Mouse (Mus musculus) MEL (cell line): ENCODE results near the gene Ap4b1. TPM values are rescaled to one million over a fixed set of nuclear protein-coding genes. Genes with fewer than 3 reads are reported as not detected.

ENCODE experiments used
- DNase-seq: peaks from one replicate; pipeline ENCODE4 v3.0.0; 2011; ENCODE audit warnings: low read depth, low spot score
- H3K27ac ChIP-seq: 2 replicates; pipeline ENCODE4 v1.5.1; 2012; ENCODE audit warnings: low read depth, mild to moderate bottlenecking, control low read depth, low read length, moderate library complexity; ENCODE audit not compliant: control insufficient read depth
- H3K27me3 ChIP-seq, 2 experiments: fragments of 150-350 bp in 1 of 2; sonication (generic) in 1 of 2; 2 replicates each; pipeline ENCODE4 v1.6.1; 2012; ENCODE audit warnings: low read length in 2 of 2, mild to moderate bottlenecking in 2 of 2, improper control_type of control experiment in 1 of 2, moderate library complexity in 1 of 2; ENCODE audit not compliant: insufficient read depth in 2 of 2, control insufficient read depth in 1 of 2
- H3K36me3 ChIP-seq, 2 experiments: 2 replicates each; pipeline ENCODE4 v1.6.1; 2012 to 2014; ENCODE audit warnings: low read length in 2 of 2, improper control_type of control experiment in 1 of 2, inconsistent platforms in 1 of 2, mild to moderate bottlenecking in 1 of 2; ENCODE audit not compliant: insufficient read depth in 2 of 2, control insufficient read depth in 1 of 2
- H3K4me1 ChIP-seq, 2 experiments: fragments of 150-350 bp in 1 of 2; sonication (generic) in 1 of 2; 2 replicates each; pipeline ENCODE4 v1.6.1; 2012; ENCODE audit warnings: low read length in 2 of 2, improper control_type of control experiment in 1 of 2, mild to moderate bottlenecking in 1 of 2; ENCODE audit not compliant: insufficient read depth in 2 of 2, control insufficient read depth in 1 of 2
- H3K4me3 ChIP-seq, 2 experiments: fragments of 150-350 bp in 1 of 2; sonication (generic) in 1 of 2; 2 replicates each; pipeline ENCODE4 v1.5.1; 2012; ENCODE audit warnings: low read depth in 2 of 2, low read length in 2 of 2, mild to moderate bottlenecking in 2 of 2, moderate library complexity in 2 of 2, control low read depth in 1 of 2, improper control_type of control experiment in 1 of 2; ENCODE audit not compliant: control insufficient read depth in 1 of 2, insufficient read depth in 1 of 2
- H3K79me2 ChIP-seq: 2 replicates; pipeline ENCODE4 v1.6.1; 2012; ENCODE audit warnings: mild to moderate bottlenecking, low read length, moderate library complexity; ENCODE audit not compliant: control insufficient read depth, poor library complexity, insufficient read depth
- H3K9ac ChIP-seq: 2 replicates; pipeline ENCODE4 v1.6.1; 2012; ENCODE audit warnings: low read depth, mild to moderate bottlenecking, control low read depth, low read length, moderate library complexity; ENCODE audit not compliant: control insufficient read depth, poor library complexity, severe bottlenecking
- H3K9me3 ChIP-seq: fragments of 150-350 bp; sonication (generic); replicated peaks from 2 replicates; pipeline ENCODE4 v1.6.1; 2012; ENCODE audit warnings: mild to moderate bottlenecking, low read length, improper control_type of control experiment, moderate library complexity; ENCODE audit not compliant: insufficient read depth
- BHLHE40 ChIP-seq: IDR thresholded peaks from 2 replicates; pipeline ENCODE4 v1.6.1; 2012; ENCODE audit warnings: low read depth, mild to moderate bottlenecking, inconsistent platforms, low read length, improper control_type of control experiment, borderline replicate concordance
- CHD1 ChIP-seq: IDR thresholded peaks from 2 replicates; pipeline ENCODE4 v1.6.1; 2012; ENCODE audit warnings: low read depth, mild to moderate bottlenecking, inconsistent platforms, low read length, improper control_type of control experiment
- CHD2 ChIP-seq: IDR thresholded peaks from 2 replicates; pipeline ENCODE4 v1.6.1; 2011; ENCODE audit warnings: low read length, improper control_type of control experiment
- CTCF ChIP-seq, 3 experiments: IDR thresholded peaks in 2 of 3; conservative IDR thresholded peaks in 1 of 3; 2 replicates each; pipeline ENCODE4 v1.5.1; 2011 to 2012; ENCODE audit warnings: low read length in 3 of 3, low read depth in 2 of 3, mild to moderate bottlenecking in 2 of 3, improper control_type of control experiment in 1 of 3, inconsistent platforms in 1 of 3, mixed read lengths in 1 of 3, moderate library complexity in 1 of 3; ENCODE audit not compliant: control insufficient read depth in 1 of 3, insufficient read depth in 1 of 3, poor library complexity in 1 of 3, severe bottlenecking in 1 of 3
- E2F4 ChIP-seq: IDR thresholded peaks from 2 replicates; pipeline ENCODE4 v1.6.1; 2011; ENCODE audit warnings: low read depth, low read length, improper control_type of control experiment, borderline replicate concordance
- ELF1 ChIP-seq: IDR thresholded peaks from 2 replicates; pipeline ENCODE4 v1.6.1; 2014; ENCODE audit warnings: low read depth, mild to moderate bottlenecking, inconsistent platforms, low read length, improper control_type of control experiment, moderate library complexity
- EP300 ChIP-seq, 2 experiments: IDR thresholded peaks; 2 replicates each; pipeline ENCODE4 v1.6.1; 2011; ENCODE audit warnings: improper control_type of control experiment in 2 of 2, low read length in 2 of 2, low read depth in 1 of 2, mild to moderate bottlenecking in 1 of 2
- ETS1 ChIP-seq: IDR thresholded peaks from 2 replicates; pipeline ENCODE4 v1.6.1; 2012; ENCODE audit warnings: low read depth, mild to moderate bottlenecking, inconsistent platforms, low read length, improper control_type of control experiment, moderate library complexity
- GABPA ChIP-seq: IDR thresholded peaks from 2 replicates; pipeline ENCODE4 v1.6.1; 2012; ENCODE audit warnings: low read depth, mild to moderate bottlenecking, inconsistent platforms, low read length, improper control_type of control experiment, moderate library complexity
- GATA1 ChIP-seq: IDR thresholded peaks from 2 replicates; pipeline ENCODE4 v1.6.1; 2011; ENCODE audit warnings: low read depth, low read length, improper control_type of control experiment
- HCFC1 ChIP-seq: IDR thresholded peaks from 2 replicates; pipeline ENCODE4 v1.6.1; 2012; ENCODE audit warnings: low read depth, mild to moderate bottlenecking, inconsistent platforms, low read length, improper control_type of control experiment, moderate library complexity
- JUND ChIP-seq: IDR thresholded peaks from 2 replicates; pipeline ENCODE4 v1.6.1; 2011; ENCODE audit warnings: low read depth, mild to moderate bottlenecking, improper control_type of control experiment, low read length
- KAT2A ChIP-seq: conservative IDR thresholded peaks from 2 replicates; pipeline ENCODE4 v1.6.1; 2012; ENCODE audit warnings: low read depth, low read length, improper control_type of control experiment, inconsistent platforms
- MAFK ChIP-seq: IDR thresholded peaks from 2 replicates; pipeline ENCODE4 v1.6.1; 2011; ENCODE audit warnings: low read depth, mild to moderate bottlenecking, low read length, improper control_type of control experiment, borderline replicate concordance
- MAX ChIP-seq: IDR thresholded peaks from 2 replicates; pipeline ENCODE4 v1.6.1; 2011; ENCODE audit warnings: low read length, improper control_type of control experiment
- MAZ ChIP-seq: IDR thresholded peaks from 2 replicates; pipeline ENCODE4 v1.6.1; 2012; ENCODE audit warnings: low read depth, mild to moderate bottlenecking, inconsistent platforms, low read length, improper control_type of control experiment
- MEF2A ChIP-seq: IDR thresholded peaks from 2 replicates; pipeline ENCODE4 v1.6.1; 2014; ENCODE audit warnings: low read depth, mild to moderate bottlenecking, inconsistent platforms, low read length, improper control_type of control experiment; ENCODE audit not compliant: poor library complexity, insufficient replicate concordance, severe bottlenecking; ENCODE audit errors: extremely low read depth
- MYB ChIP-seq: IDR thresholded peaks from 2 replicates; pipeline ENCODE4 v1.6.1; 2011; ENCODE audit warnings: mild to moderate bottlenecking, low read depth, low read length, improper control_type of control experiment
- NELFE ChIP-seq: IDR thresholded peaks from 2 replicates; pipeline ENCODE4 v1.6.1; 2011; ENCODE audit warnings: low read depth, low read length, improper control_type of control experiment
- NRF1 ChIP-seq: IDR thresholded peaks from 2 replicates; pipeline ENCODE4 v1.6.1; 2014; ENCODE audit warnings: low read depth, mild to moderate bottlenecking, inconsistent platforms, low read length, improper control_type of control experiment, moderate library complexity; ENCODE audit not compliant: poor library complexity, insufficient read depth, severe bottlenecking
- POLR2A ChIP-seq, 2 experiments: IDR thresholded peaks; 2 replicates each; pipeline ENCODE4 v1.6.1; 2011 to 2012; ENCODE audit warnings: low read length in 2 of 2, mild to moderate bottlenecking in 2 of 2, control low read depth in 1 of 2, improper control_type of control experiment in 1 of 2, low read depth in 1 of 2, moderate library complexity in 1 of 2; ENCODE audit not compliant: control insufficient read depth in 1 of 2, insufficient read depth in 1 of 2, poor library complexity in 1 of 2
- POLR2AphosphoS2 ChIP-seq: IDR thresholded peaks from 2 replicates; pipeline ENCODE4 v1.6.1; 2011; ENCODE audit warnings: low read length, improper control_type of control experiment
- RCOR1 ChIP-seq: IDR thresholded peaks from 2 replicates; pipeline ENCODE4 v1.6.1; 2012; ENCODE audit warnings: low read depth, mild to moderate bottlenecking, inconsistent platforms, low read length, improper control_type of control experiment
- SIN3A ChIP-seq: IDR thresholded peaks from 2 replicates; pipeline ENCODE4 v1.6.1; 2012; ENCODE audit warnings: low read length, improper control_type of control experiment, inconsistent platforms
- SMC3 ChIP-seq: IDR thresholded peaks from 2 replicates; pipeline ENCODE4 v1.6.1; 2011; ENCODE audit warnings: low read depth, low read length, improper control_type of control experiment
- TAL1 ChIP-seq: IDR thresholded peaks from 2 replicates; pipeline ENCODE4 v1.6.1; 2012; ENCODE audit warnings: mild to moderate bottlenecking, inconsistent platforms, low read length, moderate library complexity, mixed read lengths
- TBP ChIP-seq: IDR thresholded peaks from 2 replicates; pipeline ENCODE4 v1.8.0; 2011; ENCODE audit warnings: low read depth, low read length, improper control_type of control experiment
- TCF12 ChIP-seq: IDR thresholded peaks from 2 replicates; pipeline ENCODE4 v1.6.1; 2014; ENCODE audit warnings: low read depth, mild to moderate bottlenecking, inconsistent platforms, low read length, improper control_type of control experiment, moderate library complexity
- UBTF ChIP-seq: IDR thresholded peaks from 2 replicates; pipeline ENCODE4 v1.6.1; 2012; ENCODE audit warnings: low read depth, mild to moderate bottlenecking, inconsistent platforms, low read length, improper control_type of control experiment, moderate library complexity, borderline replicate concordance; ENCODE audit not compliant: insufficient read depth
- USF1 ChIP-seq: IDR thresholded peaks from 2 replicates; pipeline ENCODE4 v1.6.1; 2014; ENCODE audit warnings: low read depth, mild to moderate bottlenecking, inconsistent platforms, low read length, improper control_type of control experiment, moderate library complexity
- USF2 ChIP-seq, 2 experiments: IDR thresholded peaks; 2 replicates each; pipeline ENCODE4 v1.6.1; 2011 to 2012; ENCODE audit warnings: improper control_type of control experiment in 2 of 2, low read length in 2 of 2, borderline replicate concordance in 1 of 2, inconsistent platforms in 1 of 2, low read depth in 1 of 2, mild to moderate bottlenecking in 1 of 2; ENCODE audit not compliant: insufficient read depth in 1 of 2
- ZC3H11A ChIP-seq: IDR thresholded peaks from 2 replicates; pipeline ENCODE4 v1.6.1; 2012; ENCODE audit warnings: low read depth, mild to moderate bottlenecking, inconsistent platforms, low read length, improper control_type of control experiment
- ZKSCAN1 ChIP-seq: IDR thresholded peaks from 2 replicates; pipeline ENCODE4 v1.6.1; 2012; ENCODE audit warnings: low read depth, mild to moderate bottlenecking, inconsistent platforms, low read length, improper control_type of control experiment, moderate library complexity
- ZNF384 ChIP-seq: IDR thresholded peaks from 2 replicates; pipeline ENCODE4 v1.6.1; 2012; ENCODE audit warnings: low read depth, mild to moderate bottlenecking, inconsistent platforms, low read length, improper control_type of control experiment
- polyA plus RNA-seq, 2 experiments: library from polyadenylated mRNA; stranded (reverse) in 1 of 2; unstranded in 1 of 2; fragments of >175 nt in 1 of 2; fragments of >200 nt in 1 of 2; gene quantifications; 2 replicates each; pipeline versions ENCODE4 v1.2.1 to v1.2.4; 2012; ENCODE audit warnings: low replicate concordance in 2 of 2, low read depth in 1 of 2; ENCODE audit not compliant: insufficient read length in 2 of 2, insufficient read depth in 1 of 2, missing spikeins in 1 of 2
- total RNA-seq: library from RNA; depleted of rRNA; stranded (reverse); fragments of 300-350 nt; gene quantifications from 2 replicates; pipeline ENCODE4 v1.2.3, GENCODE M21; 2012

The Ap4b1 gene
- total and polyA plus RNA-seq, 3 experiments, result 15.1 to 20.2 TPM; not detected in 1

DNA sequence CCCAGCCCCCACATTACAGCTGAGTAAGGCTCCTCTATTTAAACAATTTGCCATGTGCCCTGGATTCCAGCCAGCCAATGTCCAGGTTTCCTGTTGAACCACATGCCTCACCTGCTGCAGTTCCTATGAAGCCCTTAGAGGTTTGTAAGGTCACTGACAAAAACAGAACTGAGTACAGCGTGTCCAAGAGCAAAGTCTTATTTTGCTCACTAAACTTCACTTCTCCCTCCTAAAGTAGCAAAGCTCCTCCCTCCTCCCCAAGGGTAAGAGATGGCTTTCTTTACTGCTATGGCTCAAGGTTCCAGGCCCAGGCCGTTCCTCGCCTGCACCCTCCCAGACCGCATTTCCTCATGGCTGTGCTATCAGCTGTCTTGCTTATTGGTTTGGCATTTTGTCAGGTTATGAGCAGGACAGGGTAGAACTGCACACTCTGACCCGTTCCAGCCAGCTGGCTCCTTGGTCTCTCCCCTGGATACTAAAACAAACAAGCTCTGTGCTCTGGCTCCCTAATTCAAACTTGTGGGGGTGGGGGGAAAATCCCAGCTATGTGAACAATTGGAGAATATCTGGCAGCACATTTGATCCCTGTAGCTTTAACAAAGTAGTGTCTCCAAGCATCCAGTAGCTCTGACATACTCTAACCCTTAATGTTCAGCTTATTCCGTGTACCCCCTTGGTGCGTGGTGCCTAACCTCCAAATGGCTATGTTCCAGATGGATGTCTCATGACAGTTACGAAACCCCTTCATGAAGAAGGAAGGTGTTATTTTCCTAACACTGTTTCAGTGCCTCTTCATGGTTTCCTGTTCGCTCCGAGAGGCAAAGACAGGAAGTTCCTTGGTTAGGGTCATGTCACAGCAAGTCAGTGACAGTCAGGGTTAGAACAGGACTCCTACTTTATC, 7.4 kb upstream of the Ap4b1 start:
- peak overlapping the region; percentile 21 to 24; a peak in 3 of 4 replicates for H3K4me3 ChIP-seq
- peaks cover 0 to 46% of the 10 kb centered on the region in 2 experiments for H3K36me3 ChIP-seq
- H3K4me1 ChIP-seq, result peaks cover 28 to 41% of the 10 kb centered on the region in 2 experiments
- H3K9ac ChIP-seq, result peak overlapping the region; percentile 44
- H3K79me2 ChIP-seq, result 0 out of 2 replicates have a peak, but pooled peaks cover 1% of the 10 kb centered on the region
- peak overlapping the region; percentile 91 for H3K27ac ChIP-seq
- DNase-seq, result peak; percentile 89
- H3K27me3 ChIP-seq, result no peaks in the 10 kb centered on the region
- H3K9me3 ChIP-seq, result no peaks in the 10 kb centered on the region
- peak; percentile 40; the same call in 1 of the 2 replicates for TF ChIP-seq NELFE
- TF ChIP-seq EP300 (IDR thresholded peaks at IDR 0.05; ENCODE audit: low read depth in 1 of 2, low read length in 2 of 2), result peak; percentile 52 to 56; a peak in 3 of 4 replicates
- TF ChIP-seq ZC3H11A, result no peak
- TF ChIP-seq KAT2A, result 0 out of 2 replicates have a peak, but pooled peaks have one; percentile 14
- no peak; the same call in 1 of the 2 replicates for TF ChIP-seq BHLHE40
- peak; percentile 97 for TF ChIP-seq ETS1
- TF ChIP-seq ELF1, result peak; percentile 45; the same call in 1 of the 2 replicates
- no peak for TF ChIP-seq NRF1
- 0 out of 2 replicates have a peak, but pooled peaks have one; percentile 28 for TF ChIP-seq E2F4
- peak; percentile 42 for TF ChIP-seq GATA1
- peak; percentile 87 for TF ChIP-seq SIN3A
- no peak for TF ChIP-seq USF2 (IDR thresholded peaks at IDR 0.05; ENCODE audit: borderline replicate concordance in 1 of 2, insufficient read depth in 1 of 2, low read depth in 1 of 2, low read length in 2 of 2)
- no peak for TF ChIP-seq CTCF (IDR thresholded peaks at IDR 0.05 in 2 of 3, conservative IDR thresholded peaks at IDR 0.05 in 1 of 3; ENCODE audit: control insufficient read depth in 1 of 3, insufficient read depth in 1 of 3, low read depth in 2 of 3, low read length in 3 of 3, poor library complexity in 1 of 3, severe bottlenecking in 1 of 3)
- no peak for TF ChIP-seq HCFC1
- TF ChIP-seq MAZ, result peak; percentile 85; the same call in 1 of the 2 replicates
- peak in 1 of 2 experiments; percentile 44; a peak in 2 of 4 replicates for TF ChIP-seq POLR2A (IDR thresholded peaks at IDR 0.05; ENCODE audit: control insufficient read depth in 1 of 2, insufficient read depth in 1 of 2, low read depth in 1 of 2, low read length in 2 of 2, poor library complexity in 1 of 2)
- TF ChIP-seq MYB, result no peak
- TF ChIP-seq SMC3, result no peak; the same call in 1 of the 2 replicates
- TF ChIP-seq CHD1, result no peak
- no peak for TF ChIP-seq USF1
- TF ChIP-seq UBTF, result no peak
- TF ChIP-seq POLR2AphosphoS2, result peak; percentile 68; the same call in 1 of the 2 replicates
- TF ChIP-seq GABPA, result no peak
- 0 out of 2 replicates have a peak, but pooled peaks have one; percentile 56 for TF ChIP-seq TBP
- TF ChIP-seq CHD2, result no peak
- TF ChIP-seq ZNF384, result no peak
- no peak for TF ChIP-seq JUND
- TF ChIP-seq MEF2A, result peak; percentile 24; the same call in 1 of the 2 replicates
- peak; percentile 32 for TF ChIP-seq TAL1
- peak; percentile 63; the same call in 1 of the 2 replicates for TF ChIP-seq TCF12
- peak; percentile 42 for TF ChIP-seq RCOR1
- TF ChIP-seq MAX, result peak; percentile 81
- no peak for TF ChIP-seq MAFK
- TF ChIP-seq ZKSCAN1, result no peak
